Mouse (Mus musculus): ENCODE data around the gene Il11ra1. TPM values are rescaled to one million over a fixed set of nuclear protein-coding genes. Genes with fewer than 3 reads are reported as not detected.
"Not testable (repeated sequence)": the region's sequence is repeated elsewhere in the genome, so short reads cannot be mapped to it uniquely, and the experiment has no call there.

Il11ra1 gene
- polyA plus RNA-seq, 1 experiment: 2.4 TPM

DNA sequence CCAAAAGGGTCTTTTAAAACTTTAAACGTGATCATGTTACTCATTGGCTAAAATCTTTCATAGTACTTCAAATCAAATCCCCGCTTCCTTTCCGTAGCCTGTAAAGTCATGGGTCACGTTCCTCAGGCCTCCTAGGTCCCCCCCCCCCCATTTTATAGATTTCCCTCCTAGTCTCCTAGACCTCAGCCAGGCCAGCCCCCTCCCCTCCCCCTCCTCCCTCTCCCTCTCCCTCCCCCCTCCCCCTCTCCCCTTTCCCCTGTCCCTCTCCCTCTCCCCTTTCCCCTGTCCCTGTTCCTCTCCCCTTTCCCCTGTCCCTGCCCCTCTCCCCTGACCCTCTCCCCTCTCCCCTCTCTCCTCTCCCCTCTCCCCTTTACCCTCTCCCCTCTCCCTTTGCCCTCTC lies 82.9 kb downstream of the Il11ra1 start:
- not testable (repeated sequence) for H3K27me3 ChIP-seq (ENCODE audit: control insufficient read depth, insufficient read depth, insufficient read length); H3ac ChIP-seq (ENCODE audit: control insufficient read depth, insufficient read length, low read depth); H3K36me3 ChIP-seq (ENCODE audit: control insufficient read depth, insufficient read depth); H3K4me3 ChIP-seq (ENCODE audit: insufficient read depth, poor library complexity, severe bottlenecking); H3K79me3 ChIP-seq (ENCODE audit: low read depth); H3K79me2 ChIP-seq (ENCODE audit: control insufficient read depth, insufficient read depth)

DNA sequence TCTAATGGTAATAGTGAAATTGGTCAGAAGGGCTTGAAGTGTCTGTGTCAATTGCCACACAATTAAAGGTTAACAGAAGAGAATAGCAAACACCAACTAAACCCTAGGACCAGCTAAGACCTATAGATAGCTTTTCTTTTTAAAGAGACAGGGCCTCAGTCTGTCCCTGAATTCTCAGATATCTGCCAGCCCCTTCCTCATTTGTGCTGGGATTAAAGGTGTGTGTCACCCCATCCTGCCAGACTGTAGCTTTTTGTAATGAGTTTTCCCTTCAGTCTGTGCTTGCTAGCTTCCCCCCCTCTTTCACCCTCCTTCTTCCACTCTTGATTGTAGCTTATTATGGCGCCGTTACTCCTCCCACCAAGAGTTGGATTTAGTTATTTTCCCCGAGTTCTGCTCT lies 83.4 kb downstream of the Il11ra1 start:
- not testable (repeated sequence) for H3K79me2 ChIP-seq (ENCODE audit: control insufficient read depth, insufficient read depth); H3K36me3 ChIP-seq (ENCODE audit: control insufficient read depth, insufficient read depth); H3K79me3 ChIP-seq (ENCODE audit: low read depth); H3K4me3 ChIP-seq (ENCODE audit: insufficient read depth, poor library complexity, severe bottlenecking); H3K27me3 ChIP-seq (ENCODE audit: control insufficient read depth, insufficient read depth, insufficient read length); H3ac ChIP-seq (ENCODE audit: control insufficient read depth, insufficient read length, low read depth)

Other genes with a start within 250 kb of the Il11ra1 start
- gene Kif24, start 235.1 kb upstream of the Il11ra1 start, polyA plus RNA-seq (2012; fragmentation: generic; extraction: Trizol): 3.0 TPM
- gene Nudt2, start 234.8 kb upstream of the Il11ra1 start, polyA plus RNA-seq (2012; fragmentation: generic; extraction: Trizol): 27.3 TPM
- 2.8 TPM for gene AI464131, start 196.9 kb upstream of the Il11ra1 start, polyA plus RNA-seq (2012; fragmentation: generic; extraction: Trizol)
- gene 1110017D15Rik, start 182.7 kb upstream of the Il11ra1 start, polyA plus RNA-seq (2012; fragmentation: generic; extraction: Trizol): 0.14 TPM
- 1.7 TPM for gene Fam219a, start 130.5 kb upstream of the Il11ra1 start, polyA plus RNA-seq (2012; fragmentation: generic; extraction: Trizol)
- gene Dnaic1, start 130.2 kb upstream of the Il11ra1 start, polyA plus RNA-seq (2012; fragmentation: generic; extraction: Trizol): not detected
- gene Enho, start 59.7 kb upstream of the Il11ra1 start, polyA plus RNA-seq (2012; fragmentation: generic; extraction: Trizol): 1.2 TPM
- gene Cntfr, start 2.9 kb upstream of the Il11ra1 start, polyA plus RNA-seq (2012; fragmentation: generic; extraction: Trizol): 0.05 TPM
- 60.3 TPM for gene Rpp25l, start 13.5 kb downstream of the Il11ra1 start, polyA plus RNA-seq (2012; fragmentation: generic; extraction: Trizol)
- gene Dctn3, start 23.2 kb downstream of the Il11ra1 start, polyA plus RNA-seq (2012; fragmentation: generic; extraction: Trizol): 106 TPM
- not detected for gene Arid3c, start 31.2 kb downstream of the Il11ra1 start, polyA plus RNA-seq (2012; fragmentation: generic; extraction: Trizol)
- 3.1 TPM for gene Galt, start 55.2 kb downstream of the Il11ra1 start, polyA plus RNA-seq (2012; fragmentation: generic; extraction: Trizol)
- 113 TPM for gene Sigmar1, start 56.2 kb downstream of the Il11ra1 start, polyA plus RNA-seq (2012; fragmentation: generic; extraction: Trizol)
- not detected for gene Ccl27a, start 74.3 kb downstream of the Il11ra1 start, polyA plus RNA-seq (2012; fragmentation: generic; extraction: Trizol)
- gene Gm21541, start 203.6 kb downstream of the Il11ra1 start, polyA plus RNA-seq (2012; fragmentation: generic; extraction: Trizol): not detected
- not detected for gene Gm20878, start 241.6 kb downstream of the Il11ra1 start, polyA plus RNA-seq (2012; fragmentation: generic; extraction: Trizol)

Measured in C2C12 (cell line).